Mouse (Mus musculus) gastrocnemius, adult 8-10 months (tissue): Measurements from ENCODE around the gene Utrn. TPM values are rescaled to one million over a fixed set of nuclear protein-coding genes. Genes with fewer than 3 reads are reported as not detected.
"Not testable (repeated sequence)": the region's sequence is repeated elsewhere in the genome, so short reads cannot be mapped to it uniquely, and the experiment has no call there.

ENCODE experiments used
- DNase-seq, 2 experiments: peaks; one replicate each; pipeline ENCODE4 v3.0.0; 2022; ENCODE audit warnings: low spot score in 2 of 2
- total RNA-seq, 4 experiments: library from RNA; stranded (reverse); gene quantifications; 2 replicates each; pipeline ENCODE4 v1.2.4; 2022

Utrn gene
- total RNA-seq, 4 experiments from 2014 or later: 17.2 to 23.0 (median 20.2) TPM

GRCm38 (mm10) chr10:12608634-12609033 is 260.5 kb downstream of the Utrn start:
- DNase-seq: no peak

DNA sequence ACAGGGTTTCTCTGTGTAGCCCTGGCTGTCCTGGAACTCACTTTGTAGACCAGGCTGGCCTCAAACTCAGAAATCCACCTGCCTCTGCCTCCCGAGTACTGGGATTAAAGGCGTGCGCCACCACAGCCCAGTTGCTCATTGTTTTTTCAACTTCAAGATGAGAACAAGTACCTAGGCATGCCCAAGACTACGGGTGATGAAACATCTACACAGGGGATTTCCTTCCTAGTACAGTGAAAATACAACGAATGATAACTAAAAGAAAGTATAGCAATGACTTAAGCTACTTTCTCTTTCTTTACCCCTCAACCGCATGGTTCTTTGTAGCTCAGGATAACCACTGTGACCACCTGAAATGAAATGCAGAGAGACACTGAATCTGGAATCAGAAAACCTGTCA is 262.0 kb downstream of the Utrn start:
- DNase-seq: not testable (repeated sequence)

DNA sequence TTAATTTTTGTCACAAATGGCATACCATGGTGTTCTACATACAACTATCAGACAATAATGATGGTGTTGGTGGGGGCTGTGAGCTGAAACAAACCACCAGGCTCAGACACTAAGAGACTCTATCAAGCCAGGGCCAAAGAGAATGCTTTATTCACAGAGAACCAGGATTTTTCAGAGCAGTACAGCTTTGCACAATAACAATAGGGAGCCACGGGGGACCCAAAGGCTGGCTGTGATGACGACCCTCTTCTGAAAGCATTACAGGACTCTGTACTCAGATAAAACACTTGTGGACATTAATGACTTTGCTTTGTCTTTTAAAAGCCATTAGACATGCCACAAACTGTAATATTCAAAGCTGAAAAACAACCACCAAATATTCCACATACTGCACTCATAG is 273.8 kb downstream of the Utrn start:
- DNase-seq: no peak

- no peak for DNase-seq
These were observed 274.2 kb downstream of the Utrn start for GRCm38 (mm10) chr10:12594958-12595357.

GRCm38 (mm10) chr10:12593071-12593470 is 276.1 kb downstream of the Utrn start:
- no peak for DNase-seq

DNA sequence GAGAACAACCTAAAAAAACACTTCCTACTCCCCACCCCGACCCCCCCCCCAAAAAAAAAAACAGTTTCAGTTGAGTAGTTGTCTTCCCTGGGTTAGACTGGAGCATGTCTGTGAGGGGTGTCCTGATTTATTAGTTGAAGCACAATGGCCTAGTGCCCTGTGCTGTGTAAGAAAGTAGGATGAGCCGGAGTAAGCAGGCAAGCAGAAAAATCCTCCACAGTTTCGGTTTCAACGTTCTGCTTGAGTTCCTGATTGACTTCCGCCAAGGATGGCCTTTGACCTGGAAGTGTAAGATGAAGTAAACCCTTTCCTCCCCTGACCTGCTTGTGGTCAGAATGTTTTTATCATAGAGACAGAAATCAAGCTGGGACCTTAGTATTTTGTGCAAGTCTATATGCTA is 277.2 kb downstream of the Utrn start:
- DNase-seq: no peak

GRCm38 (mm10) chr10:12588051-12588450 is 281.1 kb downstream of the Utrn start:
- no peak for DNase-seq

DNA sequence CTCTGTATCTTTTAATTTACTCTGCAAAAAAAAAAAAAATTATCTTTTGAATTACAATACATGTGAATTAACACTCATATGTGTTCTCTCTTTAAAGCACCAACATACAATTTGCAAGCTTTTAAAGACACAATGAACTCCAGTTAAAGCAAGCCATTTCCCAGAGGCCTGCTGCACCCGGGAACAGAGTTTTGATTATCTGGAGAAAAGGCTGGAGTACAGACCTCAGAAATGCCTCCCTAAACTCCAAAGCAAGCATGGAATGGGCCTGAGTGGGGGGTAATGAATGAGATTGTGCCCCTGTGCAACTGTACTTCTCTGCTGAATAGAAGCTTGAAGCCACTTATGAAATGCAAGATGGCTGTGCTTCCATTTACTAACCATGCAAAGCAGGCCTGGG is 281.8 kb downstream of the Utrn start:
- DNase-seq: no peak

- DNase-seq: no peak
These were observed 282.3 kb downstream of the Utrn start for GRCm38 (mm10) chr10:12586825-12587224.

DNA sequence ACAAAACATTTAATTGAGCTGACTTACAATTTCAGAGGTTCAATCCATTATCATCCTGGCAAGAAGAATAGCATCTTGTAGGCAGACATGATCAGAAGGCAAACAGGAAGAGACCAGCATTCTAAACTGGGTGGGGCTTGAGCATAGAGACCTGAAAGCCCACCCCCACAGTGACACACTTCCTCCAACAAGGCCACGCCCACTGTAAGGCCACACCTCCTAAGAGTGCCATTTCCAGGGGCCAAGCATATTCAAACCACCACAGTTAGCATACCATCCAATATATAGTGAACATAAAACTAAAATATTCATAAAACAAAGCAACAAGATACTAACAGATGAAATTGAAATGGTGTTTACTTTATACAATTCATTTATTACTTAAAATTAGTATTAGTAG is 283.0 kb downstream of the Utrn start:
- no peak for DNase-seq

DNA sequence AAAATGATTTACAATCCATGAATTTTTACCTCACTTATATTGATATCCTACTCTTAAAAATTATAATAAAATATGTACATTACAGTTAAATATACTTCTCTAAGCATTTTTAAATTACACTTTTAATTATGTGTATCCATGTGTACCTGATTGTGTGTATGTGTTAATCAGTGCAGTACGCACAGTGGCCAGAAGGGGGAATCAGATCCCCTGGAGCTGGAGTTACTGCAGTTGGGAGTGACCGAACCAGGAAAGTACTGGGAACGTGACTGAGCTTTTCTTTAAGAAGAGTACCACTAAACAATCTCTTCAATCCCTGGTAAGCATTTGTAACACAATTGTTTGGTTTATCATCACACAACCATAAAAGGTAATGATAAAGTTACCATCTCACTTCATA is 285.7 kb downstream of the Utrn start:
- no peak for DNase-seq

- peak in 1 of 2 experiments; percentile 4 for DNase-seq
These were observed 290.1 kb downstream of the Utrn start for GRCm38 (mm10) chr10:12579048-12579447.

DNA sequence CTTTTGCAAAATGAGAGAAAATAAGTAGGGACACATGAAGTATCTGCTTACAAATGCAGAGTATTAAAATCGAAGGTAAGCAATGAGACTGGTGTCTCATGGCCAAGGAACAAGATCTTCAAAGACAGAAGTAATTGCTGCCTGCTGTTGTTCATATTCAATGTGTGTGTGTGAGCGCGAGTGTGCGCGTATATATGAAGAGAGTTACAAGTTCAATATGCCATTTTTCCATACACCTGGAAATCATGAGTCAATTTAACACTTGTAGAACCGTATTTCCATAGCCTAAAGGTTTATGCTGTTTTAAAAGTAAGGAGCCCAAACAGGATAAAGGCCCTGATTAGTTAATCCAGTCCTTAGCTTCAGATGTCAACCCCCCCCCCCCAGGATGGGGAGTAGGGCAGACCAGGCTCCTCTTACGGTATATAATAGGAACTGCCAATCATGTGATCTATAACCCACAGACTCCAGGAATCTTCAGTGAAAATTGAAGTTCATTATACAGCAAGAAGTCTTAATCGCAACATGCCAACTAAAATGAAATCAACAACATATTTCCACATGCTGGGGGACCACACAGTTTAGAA is 293.2 kb downstream of the Utrn start:
- no peak for DNase-seq

GRCm38 (mm10) chr10:12574760-12575159 is 294.4 kb downstream of the Utrn start:
- no peak for DNase-seq

GRCm38 (mm10) chr10:12573601-12574000 is 295.6 kb downstream of the Utrn start:
- no peak for DNase-seq

DNA sequence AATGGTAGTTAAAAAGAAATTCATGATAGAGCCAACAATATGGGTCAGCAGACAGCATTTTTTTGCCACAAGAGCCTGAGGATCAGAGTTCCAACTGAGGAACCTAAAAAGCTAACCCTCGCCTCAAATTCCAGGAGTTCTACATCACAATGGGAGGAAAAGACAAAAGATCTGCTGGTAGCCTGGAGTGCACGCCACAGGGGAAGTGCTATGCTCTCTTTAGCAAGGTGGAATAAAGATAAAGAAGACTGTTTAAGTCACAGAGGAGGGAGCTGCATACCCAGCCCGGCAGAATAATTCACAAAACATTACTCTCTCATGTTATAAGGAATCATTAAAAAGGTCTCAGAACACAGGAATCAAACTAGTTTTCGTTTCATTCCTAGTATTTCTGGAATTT is 296.4 kb downstream of the Utrn start:
- DNase-seq: no peak

- no peak for DNase-seq
These were observed 304.7 kb downstream of the Utrn start for GRCm38 (mm10) chr10:12564425-12564824.

DNA sequence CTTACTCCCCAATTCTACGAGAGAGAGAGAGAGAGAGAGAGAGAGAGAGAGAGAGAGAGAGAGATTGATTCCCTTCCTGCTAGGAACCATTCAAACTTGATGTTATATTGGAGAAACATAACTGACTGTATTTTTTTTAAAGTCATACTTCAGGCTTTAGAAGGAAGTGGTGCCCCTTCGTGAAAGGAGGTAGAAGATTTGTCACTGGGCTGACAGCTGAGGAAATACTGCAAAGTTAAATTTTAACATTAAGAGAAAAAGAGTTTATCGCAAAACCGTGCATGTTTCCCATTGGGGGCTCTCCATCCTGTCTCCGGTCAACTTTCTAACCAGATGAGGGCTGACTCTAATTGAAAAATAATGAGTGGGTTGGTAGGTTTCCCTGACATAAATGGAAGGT is 310.4 kb downstream of the Utrn start:
- DNase-seq: no peak

GRCm38 (mm10) chr10:12554090-12554718 is 315.0 kb downstream of the Utrn start:
- no peak for DNase-seq

DNA sequence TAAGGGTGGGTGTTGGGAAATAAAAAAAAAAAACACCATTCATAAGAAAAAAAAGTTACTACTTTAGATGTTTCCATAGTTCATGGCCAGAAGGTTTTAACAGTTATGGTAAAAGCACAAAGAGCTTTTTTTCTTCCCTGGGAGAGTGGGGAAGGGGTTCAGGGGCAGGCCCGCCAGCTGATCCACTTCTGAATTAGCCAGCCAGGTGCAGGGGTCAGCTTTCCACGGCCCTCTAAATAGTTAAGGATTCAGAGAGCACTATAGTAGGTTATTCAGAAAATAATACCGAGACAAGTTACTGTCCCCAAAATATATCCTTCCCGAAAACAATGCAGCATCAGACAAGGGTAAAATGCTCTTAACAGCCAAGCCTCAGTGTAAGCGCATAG is 316.3 kb downstream of the Utrn start:
- no peak for DNase-seq

DNA sequence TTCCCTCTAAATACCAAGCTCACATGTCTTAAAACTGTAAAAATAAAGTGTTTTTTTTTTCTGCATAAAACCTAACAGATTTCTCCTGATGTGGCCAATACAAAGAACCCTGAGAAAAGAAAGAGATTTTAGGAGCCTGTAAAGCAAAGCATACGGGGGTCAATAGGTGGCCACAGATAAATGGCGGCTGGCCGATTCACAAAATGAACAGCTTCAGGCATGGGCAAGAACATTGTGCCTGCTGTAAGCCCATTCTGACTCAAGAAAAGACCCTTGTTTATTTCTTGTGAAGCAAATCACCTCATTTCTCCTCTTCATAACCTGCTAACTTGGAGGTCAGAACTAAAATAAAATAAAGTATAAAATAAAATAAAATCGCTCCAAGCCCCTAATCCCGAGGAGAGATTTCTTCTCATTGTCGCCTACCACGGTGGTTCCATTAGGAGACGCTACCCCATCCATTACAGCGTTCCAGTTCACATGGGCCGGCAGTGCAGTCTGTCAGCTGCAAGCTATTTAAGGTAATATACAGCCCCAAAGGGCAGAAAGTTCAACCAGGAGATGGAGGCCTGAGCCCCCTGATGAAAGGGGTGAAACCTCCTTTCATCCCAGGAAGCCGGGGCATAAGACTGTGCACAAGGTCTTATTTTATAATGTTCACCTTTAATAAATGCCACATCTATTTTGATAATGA is 316.8 kb downstream of the Utrn start:
- no peak for DNase-seq

DNA sequence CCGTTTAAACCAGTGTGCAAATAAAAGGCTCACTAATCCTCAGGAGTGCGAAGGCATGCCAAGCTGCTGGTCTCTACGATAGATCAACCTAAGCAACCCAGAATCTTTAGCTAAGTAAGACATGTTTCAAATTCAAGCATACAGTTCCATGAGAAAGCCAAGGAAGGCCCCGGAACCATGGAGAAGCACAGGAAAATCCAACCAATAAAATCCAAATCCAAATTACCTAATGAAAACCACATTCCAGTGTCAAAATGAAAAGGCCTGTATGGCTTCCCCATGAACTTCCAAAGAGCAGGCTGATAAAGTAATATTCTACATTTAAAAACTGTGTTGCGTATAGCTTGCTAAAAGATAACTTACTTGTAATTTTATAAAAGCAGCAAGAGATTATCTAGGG is 317.4 kb downstream of the Utrn start:
- DNase-seq: no peak

- no peak for DNase-seq
These were observed 319.1 kb downstream of the Utrn start for GRCm38 (mm10) chr10:12549945-12550540.
